Mouse (Mus musculus): ENCODE measurements around the gene Cadm3.
"Not testable (repeated sequence)": the region's sequence is repeated elsewhere in the genome, so short reads cannot be mapped to it uniquely, and the experiment has no call there.

The Cadm3 gene

DNA sequence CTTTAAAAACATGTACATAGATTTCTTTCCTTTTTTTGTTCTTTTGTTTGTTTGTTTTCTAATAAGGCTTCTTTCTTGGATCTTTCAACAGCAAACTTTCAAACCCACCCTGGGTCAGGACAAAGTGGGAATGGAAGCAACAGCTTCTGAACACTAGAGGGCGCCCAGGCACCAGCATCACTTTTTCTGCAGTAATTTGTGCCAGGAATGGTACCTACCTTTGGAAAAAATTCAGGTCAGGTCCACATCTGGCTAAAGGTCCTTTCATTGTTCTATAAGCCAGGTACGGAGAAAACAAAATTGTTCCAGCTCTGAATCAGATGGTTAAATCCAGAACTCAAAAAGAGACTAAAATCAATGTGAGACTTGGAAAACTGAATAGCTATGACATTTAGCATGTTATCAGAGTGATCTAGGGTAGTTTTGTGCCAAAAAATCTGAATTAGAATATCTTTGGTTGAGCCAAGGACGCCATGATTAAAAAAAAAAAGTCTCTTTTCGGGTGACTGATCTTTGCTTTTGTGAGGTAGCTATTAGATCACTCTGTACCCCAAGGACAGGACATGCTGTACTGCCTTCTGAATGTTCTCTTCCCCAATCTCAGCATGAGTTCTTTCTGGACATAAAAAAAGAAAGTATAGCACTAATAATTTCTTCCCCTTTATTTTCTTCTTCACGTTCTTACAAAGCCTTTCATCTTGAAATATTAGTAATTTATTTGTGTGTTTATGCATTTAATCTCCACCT lies 43.5 kb downstream of the Cadm3 start:
- DNase-seq (ENCODE audit: extremely low read depth, low read depth) = no peak

DNA sequence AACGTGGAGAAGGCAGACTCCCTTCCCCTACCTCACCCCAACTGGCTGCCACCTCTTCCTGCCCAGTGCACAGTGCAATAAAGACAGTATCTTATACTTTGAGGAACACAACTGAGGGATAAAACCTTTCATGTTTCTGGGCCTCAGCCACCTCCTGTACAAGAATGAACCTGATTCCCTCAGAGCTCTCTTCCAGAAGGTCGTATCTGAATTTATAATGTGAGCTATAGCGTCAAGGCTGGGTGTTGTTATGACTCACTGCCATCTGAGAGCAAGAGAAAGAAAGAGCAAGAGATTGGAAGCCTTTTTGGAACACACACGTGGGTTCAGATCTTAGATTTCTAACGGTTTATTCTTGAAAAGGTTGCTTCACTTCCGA lies 45.3 kb downstream of the Cadm3 start:
- DNase-seq (ENCODE audit: extremely low read depth, low read depth) = no peak

GRCm38 (mm10) chr1:173321593-173322248 lies 45.8 kb downstream of the Cadm3 start:
- no peak for DNase-seq (ENCODE audit: extremely low read depth, low read depth)

DNA sequence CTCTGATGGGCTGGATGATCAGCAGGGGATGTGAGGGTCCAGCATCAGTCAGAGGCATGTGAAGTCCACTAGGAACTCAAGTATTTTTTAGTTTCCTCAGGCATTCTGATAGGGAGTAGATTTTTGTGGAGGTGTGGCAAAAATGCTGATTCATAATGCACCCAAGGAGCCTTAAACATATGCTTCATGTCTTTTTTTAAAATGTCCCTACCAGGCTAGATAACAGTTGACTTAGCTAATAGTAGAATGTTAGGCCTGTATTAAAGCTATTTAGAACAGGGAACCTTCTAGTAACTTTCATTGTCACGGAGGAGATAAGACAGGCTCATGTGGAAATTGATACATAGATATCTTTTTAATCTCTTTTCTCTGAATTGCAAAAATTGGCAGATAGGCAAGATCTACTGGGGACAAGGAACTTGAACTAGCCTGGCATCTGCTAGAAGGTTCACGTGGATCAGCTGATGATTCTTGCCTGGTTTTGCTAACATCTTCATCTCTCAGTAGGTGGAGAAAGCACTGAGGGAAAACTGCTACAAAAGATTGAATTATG lies 49.5 kb downstream of the Cadm3 start:
- DNase-seq (ENCODE audit: extremely low read depth, low read depth) = no peak

DNA sequence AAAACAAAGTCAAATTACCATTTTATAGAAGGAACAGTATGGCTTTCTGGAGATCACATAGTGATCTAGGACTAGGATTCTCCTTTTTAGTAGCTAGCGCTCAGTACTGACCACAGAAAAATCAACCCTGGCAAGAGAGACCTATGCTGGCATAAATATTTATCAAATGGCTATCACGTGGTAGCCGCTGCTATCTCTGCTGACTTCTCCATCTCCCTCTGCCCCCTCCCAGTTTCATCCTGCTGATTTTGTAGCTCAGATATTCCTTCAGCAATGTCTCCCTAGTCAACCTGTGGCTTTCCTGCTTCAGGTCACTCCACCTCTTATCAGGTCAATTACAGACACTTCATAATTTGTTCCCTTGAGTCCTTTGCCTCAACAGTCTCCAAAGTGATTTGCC lies 51.8 kb downstream of the Cadm3 start:
- no peak for DNase-seq (ENCODE audit: extremely low read depth, low read depth)

GRCm38 (mm10) chr1:173313535-173314050 lies 53.9 kb downstream of the Cadm3 start:
- DNase-seq (ENCODE audit: extremely low read depth, low read depth) = not testable (repeated sequence)

- not testable (repeated sequence) for DNase-seq (ENCODE audit: extremely low read depth, low read depth)
Observed at GRCm38 (mm10) chr1:173302795-173303194, 64.7 kb downstream of the Cadm3 start.
